Mouse (Mus musculus) stomach, postnatal 0 days (tissue): ENCODE measurements at regions not wholly inside any gene's neighbourhood (a gene's known extent, or its start where the extent isn't known, plus 50 kb on each side); places are given as distances from the start of the nearest gene placed in this dataset.

Experiments
- CTCF ChIP-seq: IDR thresholded peaks from 2 replicates; pipeline ENCODE4 v1.5.1; 2016; ENCODE audit warnings: antibody characterized with exemption, low read depth, mild to moderate bottlenecking, moderate library complexity
- EP300 ChIP-seq: optimal IDR thresholded peaks from 2 replicates; pipeline ENCODE3; 2016; ENCODE audit warnings: antibody characterized with exemption

- TF ChIP-seq CTCF (no peak), EP300 (no peak)
These were observed 286.4 kb downstream of the Ptbp2 start for GRCm38 (mm10) chr3:119497880-119498279.
